Mouse (Mus musculus) testis, adult 2 months (tissue): ENCODE results near the gene Spsb4.

Experiments used
- CTCF ChIP-seq: fragments of 200-500 bp; IDR thresholded peaks from 2 replicates; pipeline ENCODE4 v1.5.1; 2012; ENCODE audit warnings: low read depth, mild to moderate bottlenecking, inconsistent platforms, low read length, moderate library complexity; ENCODE audit not compliant: control insufficient read depth, insufficient read depth, insufficient replicate concordance
- POLR2A ChIP-seq: fragments of 200-500 bp; IDR thresholded peaks from 2 replicates; pipeline ENCODE4 v1.6.1; 2012; ENCODE audit warnings: low read depth, mild to moderate bottlenecking, inconsistent platforms, low read length, moderate library complexity; ENCODE audit not compliant: control insufficient read depth

DNA sequence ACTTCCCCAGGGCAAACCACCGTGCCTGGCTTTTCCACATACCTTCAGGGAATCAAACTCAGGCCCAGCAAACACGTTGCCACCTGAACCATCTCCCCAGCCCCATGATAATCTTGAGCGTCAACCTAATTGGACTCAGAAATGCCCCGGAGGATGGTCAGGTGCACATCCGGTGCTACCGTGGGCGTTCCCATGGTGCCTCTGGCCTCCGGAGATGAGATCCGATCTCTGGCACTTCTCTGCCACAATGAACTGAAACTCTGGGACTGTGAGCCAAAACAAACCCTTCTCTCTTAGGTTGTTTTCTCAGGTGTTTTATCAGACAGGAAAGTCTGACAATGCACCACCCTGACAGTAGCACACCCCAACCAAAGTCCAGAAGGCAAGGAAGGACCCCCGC, 17.2 kb downstream of the Spsb4 start:
- TF ChIP-seq POLR2A (no peak), CTCF (no peak)
